Mouse (Mus musculus) liver, embryonic 15.5 days (tissue): ENCODE measurements at regions not wholly inside any gene's neighbourhood (a gene's known extent, or its start where the extent isn't known, plus 50 kb on each side); places are given as distances from the start of the nearest gene placed in this dataset.

Experiments
- ATAC-seq: fragments of 200-750 bp; cut with Nextera tagmentation; 2 replicates; pipeline ENCODE4 v1.8.0; 2017; ENCODE audit warnings: moderate number of reproducible peaks, mild to moderate bottlenecking, moderate library complexity; ENCODE audit not compliant: insufficient read depth
- H3K27ac ChIP-seq: fragments of 300-500 bp; sonication (generic); replicated peaks from 2 replicates; pipeline ENCODE4 v1.5.1; 2015; ENCODE audit warnings: mild to moderate bottlenecking, inconsistent platforms
- H3K27me3 ChIP-seq: fragments of 300-500 bp; sonication (generic); 2 replicates; pipeline ENCODE4 v1.6.1; 2015; ENCODE audit warnings: mild to moderate bottlenecking, inconsistent platforms
- H3K36me3 ChIP-seq: fragments of 300-500 bp; sonication (generic); replicated peaks from 2 replicates; pipeline ENCODE4 v1.6.1; 2015; ENCODE audit warnings: moderate library complexity, mild to moderate bottlenecking, inconsistent platforms
- H3K4me1 ChIP-seq: fragments of 300-500 bp; sonication (generic); replicated peaks from 2 replicates; pipeline ENCODE4 v1.6.1; 2015; ENCODE audit warnings: inconsistent platforms
- H3K4me2 ChIP-seq: fragments of 300-500 bp; sonication (generic); 2 replicates; pipeline ENCODE4 v1.6.1; 2015; ENCODE audit warnings: moderate library complexity, mild to moderate bottlenecking, inconsistent platforms
- H3K4me3 ChIP-seq: fragments of 300-500 bp; sonication (generic); replicated peaks from 2 replicates; pipeline ENCODE4 v1.5.1; 2015; ENCODE audit warnings: mild to moderate bottlenecking, inconsistent platforms
- H3K9ac ChIP-seq: fragments of 300-500 bp; sonication (generic); 2 replicates; pipeline ENCODE4 v1.6.1; 2015; ENCODE audit warnings: moderate library complexity, mild to moderate bottlenecking, inconsistent platforms
- H3K9me3 ChIP-seq: fragments of 300-500 bp; sonication (generic); replicated peaks from 2 replicates; pipeline ENCODE4 v1.6.1; 2016; ENCODE audit warnings: inconsistent platforms
- WGBS: fragments of 180-500 bp; shearing (Covaris S2); methylation state at CpG from one replicate; pipeline ENCODE4 v1.1.7; 2015; ENCODE audit warnings: mixed read lengths; ENCODE audit not compliant: insufficient replicate concordance; 5-methylcytosine and 5-hydroxymethylcytosine counted together

DNA sequence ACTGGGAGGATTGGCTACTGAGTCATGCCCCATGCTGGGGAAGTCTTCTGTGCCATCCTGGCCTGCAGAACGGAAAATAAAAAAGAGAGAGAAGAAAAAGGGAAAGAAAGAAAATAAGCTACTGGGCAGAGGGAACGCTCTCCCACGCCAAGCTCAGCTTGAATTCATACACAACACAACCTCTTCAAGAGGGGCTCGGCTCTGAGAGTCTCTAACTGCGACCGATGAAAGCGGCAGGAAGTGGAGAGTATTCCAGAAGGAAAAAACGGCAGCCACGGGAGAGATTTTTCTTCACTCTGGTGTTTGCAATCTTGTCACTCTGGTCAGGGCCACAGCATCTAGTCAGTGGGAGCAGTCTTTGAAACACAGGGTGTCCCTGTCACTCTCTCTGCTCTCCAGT lies 358.6 kb downstream of the Sox9 start:
- H3K27me3 ChIP-seq, result no peaks in the 10 kb centered on the region
- no peaks in the 10 kb centered on the region for H3K9me3 ChIP-seq
- no peaks in the 10 kb centered on the region; the same call in 1 of the 2 replicates for H3K4me1 ChIP-seq
- ATAC-seq, result no peak
- no peak overlapping the region for H3K4me3 ChIP-seq
- H3K27ac ChIP-seq, result no peak overlapping the region
- WGBS, result 67% methylated on average over 9 of the region's 9 CpGs
- H3K36me3 ChIP-seq, result no peaks in the 10 kb centered on the region
- no peak overlapping the region for H3K9ac ChIP-seq
- H3K4me2 ChIP-seq, result no peak overlapping the region

DNA sequence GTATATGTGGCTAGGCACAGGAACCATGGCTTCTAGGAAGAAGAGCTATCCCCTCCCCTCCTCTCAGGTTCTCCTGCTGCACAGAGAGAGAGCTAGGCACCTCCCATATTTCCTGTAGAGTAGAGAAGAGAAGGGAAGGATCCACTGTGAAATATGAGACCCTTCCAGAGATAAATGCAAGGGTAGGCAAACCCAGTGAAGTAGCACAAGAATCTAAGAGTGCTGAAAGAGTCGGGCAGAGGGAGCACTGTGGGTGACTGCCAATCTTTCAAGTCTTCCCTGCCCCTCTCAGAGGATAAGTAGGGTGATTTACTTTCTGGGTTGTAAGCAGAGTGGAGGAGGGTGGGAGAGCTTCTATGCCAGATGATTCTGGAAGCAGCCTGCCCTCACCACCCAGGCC lies 360.8 kb downstream of the Sox9 start:
- Histone ChIP-seq H3K27me3 (no peaks in the 10 kb centered on the region), H3K4me3 (no peak overlapping the region), H3K4me2 (no peak overlapping the region), H3K4me1 (no peaks in the 10 kb centered on the region), H3K36me3 (no peaks in the 10 kb centered on the region), H3K27ac (no peak overlapping the region), H3K9me3 (no peaks in the 10 kb centered on the region), H3K9ac (no peak overlapping the region)
- ATAC-seq, result no peak
- 42% methylated on average over 1 of the region's 1 CpGs for WGBS

DNA sequence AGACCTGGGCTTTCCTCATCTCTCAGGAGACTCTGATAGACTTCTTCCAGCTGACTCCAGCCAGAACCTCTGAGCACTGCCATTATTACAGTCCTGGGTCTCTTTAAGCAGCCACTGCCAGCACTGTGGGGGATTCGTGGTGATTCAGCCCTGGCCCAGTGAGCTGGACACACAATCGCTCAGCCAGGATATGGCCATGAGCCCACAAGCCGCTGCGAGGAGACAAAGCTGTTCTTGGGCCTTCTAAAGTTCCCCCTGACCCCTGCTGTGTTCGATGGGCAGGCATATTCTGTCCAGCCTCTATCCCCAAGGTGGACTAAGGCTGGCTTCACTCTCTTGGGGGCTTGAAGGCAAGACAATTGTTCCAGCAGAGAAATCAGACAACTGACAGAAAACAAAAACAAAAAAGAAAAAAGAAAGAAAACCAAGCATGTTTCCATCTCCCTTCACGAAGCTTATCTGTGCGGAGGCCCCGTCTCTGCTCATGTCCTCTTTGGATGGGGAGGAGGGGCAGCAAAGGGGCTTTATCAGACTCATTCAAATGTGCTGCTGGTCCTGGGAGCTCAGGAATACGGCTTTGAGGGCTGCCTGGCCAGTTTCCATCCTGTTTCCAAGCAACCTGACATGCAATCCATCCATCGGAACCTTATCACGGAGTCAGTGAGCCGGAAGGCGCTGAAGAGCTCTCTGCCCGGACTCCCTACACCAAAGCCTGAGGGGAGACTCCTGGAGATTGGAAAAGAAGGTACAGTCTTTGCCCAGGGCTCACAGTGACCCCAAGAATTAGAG lies 362.0 kb downstream of the Sox9 start:
- Histone ChIP-seq H3K27ac (no peak overlapping the region), H3K4me2 (no peak overlapping the region), H3K36me3 (no peaks in the 10 kb centered on the region), H3K9ac (no peak overlapping the region), H3K4me3 (no peak overlapping the region), H3K27me3 (no peaks in the 10 kb centered on the region), H3K4me1 (0 out of 2 replicates have a peak, but pooled peaks cover 6% of the 10 kb centered on the region), H3K9me3 (no peaks in the 10 kb centered on the region)
- no peak for ATAC-seq
- WGBS, result 56% methylated on average over 14 of the region's 14 CpGs

DNA sequence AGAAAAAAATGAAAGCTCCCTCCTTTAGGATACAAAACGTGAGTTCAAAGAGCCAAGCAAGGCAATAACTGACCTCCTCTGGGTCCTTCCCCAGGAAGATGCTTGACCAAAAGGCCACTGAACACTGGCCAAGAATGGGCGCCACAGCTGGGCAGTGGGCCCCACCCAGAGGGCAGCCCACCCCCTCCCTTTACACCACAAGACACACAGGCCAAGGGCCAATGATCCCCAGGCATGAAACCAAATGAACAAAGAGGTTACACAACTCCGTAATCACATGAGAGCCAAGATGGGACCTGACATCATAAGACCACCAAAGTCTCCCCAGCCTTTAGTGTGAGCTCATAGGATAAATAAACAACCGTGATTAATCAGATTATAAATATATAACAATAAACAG lies 363.7 kb downstream of the Sox9 start:
- Histone ChIP-seq H3K27ac (no peak overlapping the region), H3K9ac (no peak overlapping the region), H3K36me3 (no peaks in the 10 kb centered on the region), H3K4me1 (0 out of 2 replicates have a peak, but pooled peaks cover 6% of the 10 kb centered on the region), H3K4me3 (no peak overlapping the region), H3K27me3 (no peaks in the 10 kb centered on the region), H3K4me2 (no peak overlapping the region), H3K9me3 (no peaks in the 10 kb centered on the region)
- WGBS, result 58% methylated on average over 4 of the region's 4 CpGs
- no peak for ATAC-seq

DNA sequence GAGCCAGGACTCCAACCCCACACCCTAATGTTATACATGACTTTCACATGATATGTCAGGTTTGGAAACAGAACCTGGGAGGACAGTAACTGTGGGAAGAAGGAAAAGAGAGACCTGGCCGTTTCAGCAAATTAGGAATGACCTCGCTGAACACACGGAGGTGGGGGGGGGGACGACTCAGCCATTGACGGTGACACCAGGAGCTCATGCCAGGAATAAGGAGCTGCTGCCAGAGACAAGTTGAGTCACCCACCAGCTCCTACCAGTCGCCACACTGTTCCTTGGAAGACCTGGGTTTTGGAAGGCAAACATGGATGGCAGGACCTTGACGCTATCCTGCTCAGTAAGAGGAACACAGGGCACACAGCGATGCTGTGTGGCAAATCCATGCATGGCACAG lies 364.7 kb downstream of the Sox9 start:
- no peak for ATAC-seq
- H3K9me3 ChIP-seq, result no peaks in the 10 kb centered on the region
- 0 out of 2 replicates have a peak, but pooled peaks cover 6% of the 10 kb centered on the region for H3K4me1 ChIP-seq
- H3K27me3 ChIP-seq, result no peaks in the 10 kb centered on the region
- no peaks in the 10 kb centered on the region for H3K36me3 ChIP-seq
- H3K4me3 ChIP-seq, result no peak overlapping the region
- H3K4me2 ChIP-seq, result no peak overlapping the region
- 73% methylated on average over 8 of the region's 8 CpGs for WGBS
- H3K27ac ChIP-seq, result no peak overlapping the region
- no peak overlapping the region for H3K9ac ChIP-seq

DNA sequence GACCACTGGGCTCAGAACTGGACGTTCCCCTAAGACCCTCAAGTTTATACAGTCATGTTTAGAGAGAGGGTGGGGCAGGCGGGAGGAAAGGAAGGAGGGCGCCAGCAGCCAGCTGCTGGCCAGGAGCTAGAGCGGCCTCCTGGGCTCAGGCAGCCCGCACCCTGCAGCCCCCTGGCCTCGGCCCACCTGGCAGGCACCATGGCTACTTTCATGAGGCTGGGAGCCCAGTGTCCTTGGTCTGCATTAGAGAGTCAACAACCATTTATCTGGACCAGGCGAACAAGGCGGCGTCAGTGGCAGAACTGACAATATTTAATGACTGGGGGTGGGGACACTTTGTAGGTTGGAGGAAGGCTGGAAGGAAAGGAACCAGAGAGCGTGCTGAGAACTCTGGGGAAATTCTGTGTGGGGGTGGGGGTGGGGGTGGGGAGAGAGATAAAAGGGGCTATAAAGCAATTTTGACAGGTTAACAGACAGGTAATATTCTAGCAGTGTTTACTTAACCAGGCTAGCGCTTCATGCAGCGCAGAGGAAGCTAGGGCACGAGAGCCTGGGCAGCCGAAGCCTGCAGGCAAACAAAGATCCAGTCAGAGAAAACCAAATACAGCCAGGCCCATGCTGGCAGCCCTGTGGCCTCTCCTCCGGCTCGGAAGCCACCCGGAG lies 365.6 kb downstream of the Sox9 start:
- no peaks in the 10 kb centered on the region for H3K9me3 ChIP-seq
- peak overlapping the region; percentile 13; the same call in 1 of the 2 replicates for H3K4me2 ChIP-seq
- no peak overlapping the region for H3K9ac ChIP-seq
- H3K4me3 ChIP-seq, result no peak overlapping the region
- no peak for ATAC-seq
- no peaks in the 10 kb centered on the region for H3K36me3 ChIP-seq
- H3K27ac ChIP-seq, result no peak overlapping the region
- 62% methylated on average over 17 of the region's 17 CpGs for WGBS
- 0 out of 2 replicates have a peak, but pooled peaks cover 6% of the 10 kb centered on the region for H3K4me1 ChIP-seq
- no peaks in the 10 kb centered on the region for H3K27me3 ChIP-seq

DNA sequence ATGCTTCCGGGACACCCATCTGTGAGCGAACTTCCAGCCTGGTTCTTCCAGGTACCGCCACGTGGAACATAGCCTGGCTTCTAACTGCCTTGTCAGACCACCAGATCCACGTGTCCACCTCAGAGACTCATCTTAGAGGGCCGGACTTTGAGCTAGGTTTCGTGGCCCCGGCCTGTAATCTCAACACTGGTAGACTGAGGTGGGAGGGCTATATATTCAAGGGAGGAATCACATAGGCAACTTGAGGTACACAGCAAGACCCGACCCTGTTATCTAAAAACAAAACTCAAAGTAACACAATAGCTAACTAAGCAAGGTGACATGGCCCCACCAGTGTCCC lies 366.1 kb downstream of the Sox9 start:
- no peak overlapping the region for H3K9ac ChIP-seq
- no peak overlapping the region for H3K4me3 ChIP-seq
- WGBS, result 65% methylated on average over 9 of the region's 9 CpGs
- no peaks in the 10 kb centered on the region for H3K36me3 ChIP-seq
- H3K27me3 ChIP-seq, result no peaks in the 10 kb centered on the region
- H3K27ac ChIP-seq, result no peak overlapping the region
- ATAC-seq, result no peak
- peak overlapping the region; percentile 13; the same call in 1 of the 2 replicates for H3K4me2 ChIP-seq
- H3K9me3 ChIP-seq, result no peaks in the 10 kb centered on the region
- 0 out of 2 replicates have a peak, but pooled peaks cover 6% of the 10 kb centered on the region for H3K4me1 ChIP-seq

DNA sequence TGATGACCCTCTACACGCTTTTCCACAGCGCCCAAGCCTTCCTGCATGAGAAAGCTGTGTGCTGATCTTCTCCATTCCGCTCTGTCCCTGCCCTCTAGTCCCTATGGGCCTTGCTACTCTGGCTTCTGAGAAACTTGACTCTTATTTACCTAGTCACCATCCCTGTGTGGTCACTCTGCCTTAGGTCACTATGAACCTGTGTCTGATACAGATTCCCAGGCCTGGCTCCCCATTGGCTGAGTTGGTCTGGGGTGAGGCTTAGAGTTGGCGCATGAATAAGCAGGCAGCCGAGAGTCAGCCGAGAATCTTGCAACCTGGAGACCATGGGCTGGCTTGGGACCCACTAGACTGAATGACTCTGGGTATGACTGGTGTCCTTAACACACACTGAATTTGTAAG lies 373.5 kb downstream of the Sox9 start:
- H3K36me3 ChIP-seq, result no peaks in the 10 kb centered on the region
- H3K4me1 ChIP-seq, result no peaks in the 10 kb centered on the region
- 77% methylated on average over 6 of the region's 6 CpGs for whole genome bisulfite sequencing
- no peak for ATAC-seq
- H3K27me3 ChIP-seq, result no peaks in the 10 kb centered on the region
- no peak overlapping the region for H3K27ac ChIP-seq
- no peaks in the 10 kb centered on the region for H3K9me3 ChIP-seq
- H3K4me3 ChIP-seq, result no peak overlapping the region
- no peak overlapping the region for H3K9ac ChIP-seq
- H3K4me2 ChIP-seq, result no peak overlapping the region

DNA sequence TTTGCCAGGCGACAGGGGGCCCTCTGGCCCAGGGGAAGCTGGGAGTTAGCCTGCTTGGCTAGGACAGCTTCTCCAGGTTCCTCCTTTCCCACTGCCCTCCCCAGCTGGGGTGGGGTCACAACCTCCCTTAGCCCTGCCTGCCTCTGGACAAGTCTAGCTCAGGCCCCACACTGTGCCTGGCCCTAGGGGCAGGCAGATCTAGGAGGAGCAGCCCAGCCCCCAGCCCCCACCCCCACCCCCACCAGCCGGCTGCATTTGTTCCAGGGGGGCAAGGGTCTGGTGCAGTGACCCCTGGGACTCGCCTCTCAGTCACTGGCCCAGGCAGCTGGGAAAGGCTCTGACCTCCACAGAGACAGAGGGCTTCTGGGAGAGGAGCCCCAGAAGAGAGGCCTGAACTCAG lies 381.9 kb downstream of the Sox9 start:
- Histone ChIP-seq H3K9ac (no peak overlapping the region), H3K4me1 (peaks cover 12% of the 10 kb centered on the region; the same call in 1 of the 2 replicates), H3K27me3 (no peaks in the 10 kb centered on the region; the same call in none of the 2 replicates), H3K27ac (no peak overlapping the region), H3K4me2 (no peak overlapping the region), H3K9me3 (no peaks in the 10 kb centered on the region), H3K4me3 (no peak overlapping the region), H3K36me3 (no peaks in the 10 kb centered on the region)
- 38% methylated on average over 3 of the region's 3 CpGs for WGBS
- no peak for ATAC-seq

DNA sequence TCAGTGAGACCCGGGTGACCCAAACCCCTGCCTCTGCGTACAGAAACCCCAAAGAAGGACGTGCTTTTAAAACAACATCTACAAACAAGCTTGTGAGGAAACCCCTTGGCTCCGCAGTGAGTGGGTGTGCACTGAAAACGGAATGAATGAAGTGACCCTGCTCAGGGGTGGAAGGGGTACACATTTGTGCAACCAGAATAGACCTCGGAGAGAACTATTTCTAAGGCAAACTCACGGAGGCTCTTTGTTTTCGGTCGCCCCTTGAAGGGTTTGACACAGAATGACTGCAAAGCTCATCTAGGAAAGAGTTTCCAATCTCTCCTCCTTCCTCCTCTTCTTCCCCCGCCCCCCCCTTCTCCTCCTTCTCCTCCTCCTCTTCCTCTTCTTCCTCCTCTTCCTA lies 382.5 kb downstream of the Sox9 start:
- peaks cover 12% of the 10 kb centered on the region; the same call in 1 of the 2 replicates for H3K4me1 ChIP-seq
- ATAC-seq, result no peak
- H3K4me3 ChIP-seq, result no peak overlapping the region
- no peak overlapping the region for H3K9ac ChIP-seq
- no peaks in the 10 kb centered on the region for H3K9me3 ChIP-seq
- WGBS, result 31% methylated on average over 10 of the region's 10 CpGs
- no peaks in the 10 kb centered on the region; the same call in none of the 2 replicates for H3K27me3 ChIP-seq
- H3K36me3 ChIP-seq, result no peaks in the 10 kb centered on the region
- H3K4me2 ChIP-seq, result 0 out of 2 replicates have a peak overlapping the region, but pooled peaks have one; percentile 51
- no peak overlapping the region for H3K27ac ChIP-seq

DNA sequence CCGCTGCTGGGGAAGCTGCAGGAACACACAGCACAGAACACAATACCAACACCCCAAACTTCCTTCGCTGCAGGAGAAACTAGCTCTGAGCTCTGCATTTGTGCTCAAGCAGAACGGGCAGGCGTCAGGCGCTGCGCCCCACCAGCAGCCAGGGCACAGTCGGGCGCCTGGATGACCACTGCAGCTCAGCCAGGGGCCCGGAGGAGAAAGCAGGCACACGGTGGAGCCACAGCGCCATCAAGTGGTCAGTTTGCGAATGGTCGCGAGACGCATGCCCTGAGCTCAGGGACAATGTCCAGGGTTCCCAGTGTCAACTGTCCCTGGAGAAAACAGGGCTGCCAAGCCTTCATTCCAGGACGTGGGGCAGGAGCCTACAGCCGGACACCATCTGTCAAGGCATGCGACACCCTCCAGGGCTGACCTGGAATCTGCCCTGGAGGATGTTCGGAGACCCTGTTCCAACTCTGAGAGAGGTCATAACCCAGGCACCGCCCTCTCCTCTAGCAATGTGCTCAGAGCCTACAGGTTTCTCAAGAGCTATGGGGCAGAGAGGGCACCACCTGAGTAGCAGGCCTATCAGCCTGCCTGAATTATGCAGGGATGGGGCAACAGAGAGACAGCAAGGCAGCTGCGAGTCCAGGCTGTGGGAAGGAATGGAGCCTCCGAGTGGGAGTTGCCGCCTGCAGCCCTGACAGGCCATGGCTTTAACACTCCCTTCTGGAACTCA lies 383.2 kb downstream of the Sox9 start:
- no peak overlapping the region for H3K27ac ChIP-seq
- H3K9ac ChIP-seq, result no peak overlapping the region

More for the DNA sequence above, 383.2 kb downstream of the Sox9 start:
- H3K4me1 ChIP-seq, result peaks cover 12% of the 10 kb centered on the region; the same call in 1 of the 2 replicates
- 14% methylated on average over 23 of the region's 23 CpGs for WGBS
- no peaks in the 10 kb centered on the region; the same call in none of the 2 replicates for H3K27me3 ChIP-seq
- H3K9me3 ChIP-seq, result no peaks in the 10 kb centered on the region
- no peaks in the 10 kb centered on the region for H3K36me3 ChIP-seq
- no peak overlapping the region for H3K4me3 ChIP-seq
- peak overlapping the region; percentile 51 for H3K4me2 ChIP-seq
- ATAC-seq, result peak; percentile 59
